Mouse (Mus musculus) forebrain, embryonic 10.5 days (tissue): ENCODE data around the gene Nwd2. TPM values are rescaled to one million over a fixed set of nuclear protein-coding genes. Genes with fewer than 3 reads are reported as not detected.

Experiments
- DNase-seq: peaks from one replicate; pipeline ENCODE4 v3.0.0-alpha.2; 2017; ENCODE audit warnings: low spot score; ENCODE audit errors: extremely low spot score
- H3K27ac ChIP-seq: fragments of 300-500 bp; sonication (generic); 2 replicates; pipeline ENCODE4 v1.5.1; 2016; ENCODE audit warnings: mild to moderate bottlenecking
- H3K27me3 ChIP-seq: fragments of 300-500 bp; sonication (generic); 2 replicates; pipeline ENCODE4 v1.6.1; 2016; ENCODE audit warnings: mild to moderate bottlenecking; ENCODE audit not compliant: poor library complexity, severe bottlenecking
- H3K36me3 ChIP-seq: fragments of 300-500 bp; sonication (generic); replicated peaks from 2 replicates; pipeline ENCODE4 v1.6.1; 2016; ENCODE audit warnings: mild to moderate bottlenecking, moderate library complexity
- H3K4me1 ChIP-seq: fragments of 300-500 bp; sonication (generic); 2 replicates; pipeline ENCODE4 v1.6.1; 2016
- H3K4me3 ChIP-seq: fragments of 300-500 bp; sonication (generic); 2 replicates; pipeline ENCODE4 v1.5.1; 2016; ENCODE audit warnings: mild to moderate bottlenecking, moderate library complexity
- H3K9me3 ChIP-seq: fragments of 300-500 bp; sonication (generic); 2 replicates; pipeline ENCODE4 v1.6.1; 2016; ENCODE audit warnings: mild to moderate bottlenecking, moderate library complexity
- WGBS: fragments of 180-500 bp; shearing (Covaris S2); methylation state at CpG from one replicate; pipeline ENCODE4 v1.1.7; 2016; 5-methylcytosine and 5-hydroxymethylcytosine counted together
- polyA plus RNA-seq: library from polyadenylated mRNA; unstranded; fragments of >200 nt; fragmentation: Nextera tagmentation; extraction: Ambion mirVana; gene quantifications from 2 replicates; pipeline ENCODE4 v1.2.1, GENCODE M21; 2016

Nwd2 gene
- polyA plus RNA-seq, 1 experiment from 2014 or later, result not detected

DNA sequence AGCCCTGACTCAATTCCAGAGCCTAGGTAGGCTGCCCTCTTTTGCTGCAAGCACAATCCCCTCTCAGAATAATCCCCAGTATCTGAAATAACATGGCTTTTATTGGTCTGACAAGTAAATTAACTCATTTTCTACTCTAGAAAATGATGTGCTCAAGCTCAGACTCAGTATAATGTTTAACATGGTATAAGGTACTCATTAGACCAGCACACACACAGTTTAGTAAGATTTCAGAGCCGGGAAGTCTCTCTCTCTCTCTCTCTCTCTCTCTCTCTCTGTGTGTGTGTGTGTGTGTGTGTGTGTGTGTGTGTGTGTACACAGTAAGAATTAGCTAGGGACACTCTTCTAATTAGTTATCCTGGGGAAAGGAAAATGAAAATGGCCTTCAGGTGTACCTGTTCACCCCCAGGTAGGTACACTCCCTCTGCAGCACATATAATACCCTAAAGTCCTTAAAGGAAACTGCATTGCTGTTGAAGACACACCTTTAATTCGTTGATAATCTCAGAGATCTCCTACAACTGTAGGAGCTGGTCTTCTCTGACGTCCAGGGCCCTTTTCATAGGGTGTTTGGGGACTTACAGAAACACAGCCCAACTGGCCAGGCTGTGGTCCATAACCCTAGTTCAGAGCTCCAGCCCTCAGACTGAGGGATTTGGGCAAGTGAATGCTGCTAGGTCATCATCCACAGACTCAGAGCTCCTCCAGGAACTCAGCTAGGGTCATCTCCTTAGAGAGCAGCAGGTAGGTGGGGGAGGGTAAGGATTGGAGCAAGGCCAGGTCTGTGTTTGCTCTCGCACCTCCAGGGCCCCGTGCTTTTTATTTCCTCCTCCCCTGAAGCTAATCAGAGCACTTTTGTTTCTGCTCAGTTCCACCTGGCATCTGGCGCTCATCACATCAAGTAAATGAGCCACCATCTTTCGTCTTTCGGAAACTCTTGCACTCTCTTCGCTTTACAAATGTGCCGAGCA, 174.7 kb downstream of the Nwd2 start:
- Histone ChIP-seq H3K9me3 (no peaks in the 10 kb centered on the region), H3K27ac (no peak overlapping the region), H3K4me3 (no peak overlapping the region), H3K4me1 (peaks cover 7% of the 10 kb centered on the region; the same call in 1 of the 2 replicates), H3K27me3 (no peaks in the 10 kb centered on the region), H3K36me3 (no peaks in the 10 kb centered on the region)
- WGBS, result 79% methylated on average over 10 of the region's 10 CpGs
- DNase-seq, result no peak

DNA sequence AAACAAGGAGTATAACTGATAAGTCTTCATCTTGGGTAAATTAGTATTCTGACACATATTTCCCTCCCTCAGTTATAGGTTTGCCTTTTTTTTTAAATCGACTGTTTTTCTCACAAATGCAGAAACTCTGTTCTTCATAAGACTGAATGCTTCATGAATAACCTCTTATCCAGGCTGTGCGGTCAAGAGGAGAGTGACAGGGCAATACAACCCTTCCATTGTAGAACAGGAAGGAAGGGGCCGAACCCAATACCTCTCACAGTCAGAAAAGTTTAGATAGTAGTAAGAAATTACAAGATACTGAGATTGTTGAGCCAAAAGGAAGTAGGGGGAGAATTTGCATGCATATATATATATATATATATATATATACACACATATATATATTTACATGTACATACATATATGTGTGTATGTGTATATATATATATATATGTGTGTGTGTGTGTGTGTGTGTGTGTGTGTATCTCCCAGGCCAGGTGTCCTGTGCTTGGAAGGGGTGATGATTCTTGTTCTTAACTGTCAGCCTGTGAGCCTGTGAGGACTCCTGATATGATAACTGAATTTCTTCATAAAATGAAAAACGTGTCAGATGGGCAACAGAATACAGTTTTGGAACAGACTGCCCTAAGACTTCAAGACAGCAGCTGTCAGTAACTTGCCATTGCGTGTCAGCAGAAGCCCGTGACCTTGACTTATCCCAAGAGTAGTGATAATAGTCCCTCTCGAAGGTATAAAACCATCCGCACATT, 175.9 kb downstream of the Nwd2 start:
- peaks cover 7% of the 10 kb centered on the region; the same call in 1 of the 2 replicates for H3K4me1 ChIP-seq
- no peaks in the 10 kb centered on the region for H3K9me3 ChIP-seq
- no peaks in the 10 kb centered on the region for H3K36me3 ChIP-seq
- DNase-seq, result no peak
- H3K4me3 ChIP-seq, result no peak overlapping the region
- H3K27me3 ChIP-seq, result no peaks in the 10 kb centered on the region
- 83% methylated on average over 8 of the region's 8 CpGs for WGBS
- no peak overlapping the region for H3K27ac ChIP-seq

DNA sequence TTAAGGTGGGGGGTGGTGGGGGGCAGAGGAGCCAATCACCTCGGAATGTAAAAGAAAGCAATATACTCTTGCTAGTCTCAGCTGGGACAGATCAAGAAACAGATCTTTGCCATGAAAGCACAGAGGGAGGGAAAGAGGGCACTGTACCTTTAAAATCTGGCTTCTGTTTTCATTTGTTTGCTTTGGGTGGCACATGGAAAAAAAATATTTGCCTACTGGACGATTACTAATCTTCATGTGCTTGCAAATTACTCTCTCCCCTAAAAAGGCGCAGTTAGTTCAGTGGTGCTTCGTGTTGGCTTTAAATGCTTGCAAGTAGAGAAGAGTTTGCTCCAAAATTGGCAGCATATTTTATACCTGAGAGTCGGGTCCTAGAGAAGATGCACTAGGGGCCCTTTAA, 177.0 kb downstream of the Nwd2 start:
- no peak for DNase-seq
- peaks cover 7% of the 10 kb centered on the region; the same call in 1 of the 2 replicates for H3K4me1 ChIP-seq
- H3K4me3 ChIP-seq, result no peak overlapping the region
- no peak overlapping the region for H3K27ac ChIP-seq
- no peaks in the 10 kb centered on the region for H3K36me3 ChIP-seq
- no peaks in the 10 kb centered on the region for H3K9me3 ChIP-seq
- H3K27me3 ChIP-seq, result no peaks in the 10 kb centered on the region
- WGBS, result 90% methylated on average over 5 of the region's 5 CpGs

DNA sequence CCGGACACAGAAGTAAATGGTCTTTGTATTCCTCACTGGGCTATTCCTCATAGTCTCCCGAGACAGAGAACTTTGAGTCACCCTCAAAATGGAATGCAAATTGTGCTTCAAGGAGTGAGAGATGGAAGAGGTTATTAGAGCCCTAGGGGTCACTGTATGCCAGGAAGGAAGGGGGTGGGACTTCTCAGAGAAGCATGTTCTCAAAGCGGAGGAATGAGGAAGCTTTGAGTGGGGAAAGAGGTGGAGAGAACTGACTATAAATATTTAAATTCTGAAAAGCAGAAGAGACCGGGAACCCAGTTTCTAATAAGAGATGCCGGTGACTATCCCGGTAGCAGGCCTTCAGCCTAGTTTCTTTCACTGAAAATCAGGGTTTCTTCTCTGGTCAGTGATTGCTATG, 178.1 kb downstream of the Nwd2 start:
- Histone ChIP-seq H3K27me3 (no peaks in the 10 kb centered on the region), H3K36me3 (no peaks in the 10 kb centered on the region), H3K27ac (no peak overlapping the region), H3K4me3 (no peak overlapping the region), H3K4me1 (peaks cover 7% of the 10 kb centered on the region; the same call in 1 of the 2 replicates), H3K9me3 (no peaks in the 10 kb centered on the region)
- WGBS, result 76% methylated on average over 6 of the region's 6 CpGs
- no peak for DNase-seq

GRCm38 (mm10) chr5:63827415-63828053, 178.6 kb downstream of the Nwd2 start:
- 46% methylated on average over 5 of the region's 5 CpGs for WGBS
- Histone ChIP-seq H3K9me3 (no peaks in the 10 kb centered on the region), H3K4me1 (peaks cover 7% of the 10 kb centered on the region; the same call in 1 of the 2 replicates), H3K36me3 (no peaks in the 10 kb centered on the region), H3K27ac (no peak overlapping the region), H3K27me3 (no peaks in the 10 kb centered on the region), H3K4me3 (no peak overlapping the region)
- no peak for DNase-seq

DNA sequence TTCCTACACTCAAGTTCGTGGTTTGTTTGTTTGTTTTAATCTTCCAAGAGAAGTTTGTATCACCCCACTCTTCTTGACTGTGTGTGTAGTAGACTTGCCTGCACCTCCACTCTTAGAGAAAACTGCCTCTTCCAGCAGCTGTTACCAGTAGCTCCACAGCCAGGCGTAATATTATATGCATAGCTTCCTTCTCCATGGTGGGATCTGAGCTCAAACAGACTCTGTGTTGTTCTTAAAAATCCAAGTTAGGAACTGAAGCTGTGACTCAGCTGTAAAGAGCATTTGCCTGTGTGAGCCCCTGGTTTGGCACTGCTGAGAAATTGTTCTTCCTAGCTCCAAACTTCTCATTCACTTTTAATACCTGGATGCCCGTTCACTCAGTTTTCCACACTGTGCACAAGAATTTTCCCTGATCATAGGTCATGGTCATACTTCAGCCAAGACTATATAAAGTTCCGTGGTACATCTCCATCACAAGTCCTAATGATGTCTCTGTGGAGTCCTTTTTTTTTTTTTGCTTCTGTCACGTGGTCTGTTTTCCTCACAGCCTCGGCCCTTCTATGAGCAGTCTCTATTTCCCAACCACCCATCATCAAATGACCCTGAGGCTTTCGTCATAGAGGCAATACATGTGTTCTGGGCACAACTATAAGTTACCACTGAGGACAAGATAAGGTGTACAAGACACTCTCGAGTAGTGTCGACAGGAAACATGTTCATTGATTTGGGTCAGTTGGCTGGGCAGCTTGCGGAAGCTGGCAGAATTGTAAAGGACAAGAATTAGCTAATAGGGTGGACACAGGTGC, 179.7 kb downstream of the Nwd2 start:
- H3K36me3 ChIP-seq, result no peaks in the 10 kb centered on the region
- H3K4me3 ChIP-seq, result no peak overlapping the region
- WGBS, result 87% methylated on average over 10 of the region's 10 CpGs
- no peak for DNase-seq
- H3K27ac ChIP-seq, result no peak overlapping the region
- no peaks in the 10 kb centered on the region for H3K9me3 ChIP-seq
- peaks cover 7% of the 10 kb centered on the region; the same call in 1 of the 2 replicates for H3K4me1 ChIP-seq
- no peaks in the 10 kb centered on the region for H3K27me3 ChIP-seq

GRCm38 (mm10) chr5:63831054-63831453, 182.2 kb downstream of the Nwd2 start:
- Histone ChIP-seq H3K36me3 (no peaks in the 10 kb centered on the region), H3K9me3 (no peaks in the 10 kb centered on the region), H3K27ac (no peak overlapping the region), H3K4me1 (peaks cover 11% of the 10 kb centered on the region; the same call in 1 of the 2 replicates), H3K4me3 (no peak overlapping the region), H3K27me3 (no peaks in the 10 kb centered on the region)
- 76% methylated on average over 4 of the region's 4 CpGs for WGBS
- no peak for DNase-seq

DNA sequence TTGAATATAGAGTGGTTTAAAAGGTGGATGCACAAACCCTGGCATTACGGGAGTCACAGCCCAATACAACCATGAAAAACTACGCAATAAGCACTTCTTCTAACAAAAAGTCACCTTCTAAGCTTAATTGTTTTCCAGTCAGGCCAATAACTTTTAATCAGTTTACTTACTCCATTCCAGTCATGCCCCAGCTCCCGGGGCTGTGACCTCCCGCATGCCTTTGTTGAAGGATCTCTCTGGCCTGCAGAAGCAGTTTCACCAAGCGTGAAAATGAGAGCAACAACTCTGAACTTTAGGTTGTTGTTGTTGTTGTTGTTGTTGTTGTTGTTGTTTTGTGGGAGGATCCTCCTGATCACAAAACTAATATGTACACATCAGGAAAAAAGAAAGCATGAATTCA, 185.1 kb downstream of the Nwd2 start:
- no peak for DNase-seq
- no peaks in the 10 kb centered on the region for H3K27me3 ChIP-seq
- whole genome bisulfite sequencing, result 57% methylated on average over 5 of the region's 5 CpGs
- H3K36me3 ChIP-seq, result no peaks in the 10 kb centered on the region
- H3K27ac ChIP-seq, result no peak overlapping the region
- H3K4me1 ChIP-seq, result 0 out of 2 replicates have a peak, but pooled peaks cover 4% of the 10 kb centered on the region
- H3K9me3 ChIP-seq, result no peaks in the 10 kb centered on the region
- no peak overlapping the region for H3K4me3 ChIP-seq

GRCm38 (mm10) chr5:63834435-63834834, 185.5 kb downstream of the Nwd2 start:
- Histone ChIP-seq H3K36me3 (no peaks in the 10 kb centered on the region), H3K4me1 (0 out of 2 replicates have a peak, but pooled peaks cover 4% of the 10 kb centered on the region), H3K27me3 (no peaks in the 10 kb centered on the region), H3K27ac (no peak overlapping the region), H3K4me3 (no peak overlapping the region), H3K9me3 (no peaks in the 10 kb centered on the region)
- WGBS, result 78% methylated on average over 3 of the region's 3 CpGs
- DNase-seq, result no peak

DNA sequence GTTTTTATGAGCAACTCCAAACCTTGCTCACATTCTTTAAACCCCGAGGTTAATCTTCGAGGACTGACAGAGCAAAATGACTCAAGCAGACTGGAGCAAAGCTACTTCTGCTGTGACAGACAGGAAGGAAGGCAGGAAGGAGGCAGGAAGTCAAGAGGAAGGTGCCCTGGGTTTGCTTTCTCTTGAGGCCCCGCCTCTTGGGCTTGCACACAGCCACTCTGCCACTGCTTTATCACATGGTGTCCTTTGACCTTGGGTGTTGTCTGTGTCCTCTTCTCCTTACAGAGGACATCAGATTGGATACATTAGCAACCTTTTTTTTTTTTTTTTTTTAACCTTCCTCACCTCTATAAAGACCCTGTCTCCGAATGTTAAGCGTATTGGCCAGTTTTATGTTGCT, 188.2 kb downstream of the Nwd2 start:
- no peaks in the 10 kb centered on the region for H3K36me3 ChIP-seq
- 0 out of 2 replicates have a peak, but pooled peaks cover 7% of the 10 kb centered on the region for H3K4me1 ChIP-seq
- H3K9me3 ChIP-seq, result no peaks in the 10 kb centered on the region
- DNase-seq, result no peak
- no peaks in the 10 kb centered on the region for H3K27me3 ChIP-seq
- 87% methylated on average over 5 of the region's 5 CpGs for WGBS
- no peak overlapping the region for H3K4me3 ChIP-seq
- no peak overlapping the region for H3K27ac ChIP-seq

GRCm38 (mm10) chr5:63837851-63838250, 188.9 kb downstream of the Nwd2 start:
- Histone ChIP-seq H3K9me3 (no peaks in the 10 kb centered on the region), H3K36me3 (no peaks in the 10 kb centered on the region), H3K4me3 (no peak overlapping the region), H3K27ac (no peak overlapping the region), H3K4me1 (0 out of 2 replicates have a peak, but pooled peaks cover 7% of the 10 kb centered on the region), H3K27me3 (no peaks in the 10 kb centered on the region)
- 89% methylated on average over 2 of the region's 2 CpGs for WGBS
- DNase-seq, result no peak
